In the genomic region with DNA sequence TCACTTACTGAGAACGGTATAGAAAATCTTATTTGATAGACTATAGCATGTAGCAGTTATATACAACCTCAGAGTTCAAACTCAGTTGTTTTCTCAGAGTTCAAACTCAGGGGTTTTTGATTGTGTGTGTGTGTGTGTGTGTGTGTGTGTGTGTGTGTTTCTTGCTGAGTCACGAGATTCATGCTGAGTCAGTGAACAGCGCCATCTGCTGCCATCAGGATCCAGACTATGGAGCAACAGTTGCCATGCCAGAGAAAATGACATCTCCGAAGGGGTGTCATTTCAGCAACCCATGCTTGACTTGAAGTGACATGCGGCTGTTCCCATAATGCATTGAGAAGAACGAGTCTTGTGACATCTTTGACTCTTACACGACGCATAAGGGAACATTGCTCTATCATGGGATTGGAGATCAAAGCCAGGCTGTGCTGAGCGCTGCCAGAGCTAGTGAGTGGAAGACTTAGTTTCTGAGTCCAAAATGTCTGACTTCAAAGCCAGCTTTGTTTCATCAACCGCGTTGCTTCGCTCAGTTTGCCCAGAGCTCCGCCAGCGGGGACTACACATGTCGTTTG, we compare ENCODE assay signal across 13 mouse cellular contexts. TPM values are rescaled to one million over a fixed set of nuclear protein-coding genes. Genes with fewer than 3 reads are reported as not detected.
DNase-seq lines count a peak whose midpoint lies in the region; ATAC-seq and TF ChIP-seq lines count a peak whose summit lies in the region.
"Had no signal": no experiment of that assay in that cellular context is flagged by ENCODE, and none has a peak within 500 bp of the region (broad histone marks: within the 10 kb centered on the region; RNA-seq: fewer than 3 reads in every experiment).

No protein-coding gene starts in this region.

- H3K27me3 ChIP-seq in heart, embryonic 12.5 days (replicated peaks), result no peaks in the 10 kb centered on the region
- H3K27me3 ChIP-seq in intestine, postnatal 0 days (replicated peaks; ENCODE audit: control insufficient read depth, insufficient read depth, low read length), result no peaks in the 10 kb centered on the region
- H3K27me3 ChIP-seq: limb, embryonic 15.5 days had no signal

- TF ChIP-seq CTCF in intestine, postnatal 0 days (IDR thresholded peaks at IDR 0.05; ENCODE audit: low read depth), result no peak

- H3K36me3 ChIP-seq in heart, embryonic 12.5 days, result no peaks in the 10 kb centered on the region
- no peaks in the 10 kb centered on the region for H3K36me3 ChIP-seq in intestine, postnatal 0 days (ENCODE audit: control insufficient read depth, insufficient read depth)
- H3K36me3 ChIP-seq: limb, embryonic 15.5 days had no signal

- H3K9ac ChIP-seq in heart, embryonic 12.5 days, result no peak overlapping the region
- H3K9ac ChIP-seq in intestine, postnatal 0 days (ENCODE audit: low read depth, low read length), result no peak overlapping the region
- H3K9ac ChIP-seq: limb, embryonic 15.5 days had no signal

- no peaks in the 10 kb centered on the region; the same call in 1 of the 2 replicates for H3K9me3 ChIP-seq in heart, embryonic 12.5 days (replicated peaks)
- no peaks in the 10 kb centered on the region; the same call in 1 of the 2 replicates for H3K9me3 ChIP-seq in intestine, postnatal 0 days (ENCODE audit: control insufficient read depth)
- H3K9me3 ChIP-seq: limb, embryonic 15.5 days had no signal

- peak; percentile 16 for DNase-seq in heart, adult 8-10 months (ENCODE audit: low spot score)
- peak; percentile 3 for DNase-seq in urinary bladder, postnatal 25 days (ENCODE audit: low spot score)
- DNase-seq in urinary bladder, postnatal 10 days (ENCODE audit: low spot score), result no peak
- DNase-seq in heart, postnatal 10 days, result peak; percentile 25 to 29
- no peak for DNase-seq in frontal cortex, postnatal 36 days (ENCODE audit: low spot score in 2 of 2)
- DNase-seq: adrenal gland, adult 2 months; B cell, adult 2 months; lung, postnatal 14 days had no signal

- no peaks in the 10 kb centered on the region for H3K4me1 ChIP-seq in heart, embryonic 12.5 days (replicated peaks)
- H3K4me1 ChIP-seq in intestine, postnatal 0 days (replicated peaks; ENCODE audit: control insufficient read depth, insufficient read depth, low read length), result no peaks in the 10 kb centered on the region
- H3K4me1 ChIP-seq: limb, embryonic 15.5 days had no signal

- no peak overlapping the region for H3K4me2 ChIP-seq in heart, embryonic 12.5 days
- no peak overlapping the region for H3K4me2 ChIP-seq in intestine, postnatal 0 days (replicated peaks; ENCODE audit: low read depth)
- H3K4me2 ChIP-seq: limb, embryonic 15.5 days had no signal

- no peak overlapping the region for H3K4me3 ChIP-seq in heart, embryonic 12.5 days
- H3K4me3 ChIP-seq in intestine, postnatal 0 days (ENCODE audit: low read depth, low read length), result no peak overlapping the region
- H3K4me3 ChIP-seq: limb, embryonic 15.5 days had no signal

- no peak for ATAC-seq in heart, embryonic 12.5 days (ENCODE audit: insufficient number of reproducible peaks, low FRiP score)
- no peak for ATAC-seq in intestine, postnatal 0 days
- ATAC-seq: forebrain, embryonic 14.5 days; hindbrain, postnatal 0 days had no signal

- no peak overlapping the region for H3K27ac ChIP-seq in heart, embryonic 12.5 days (ENCODE audit: poor library complexity, severe bottlenecking)
- no peak overlapping the region for H3K27ac ChIP-seq in intestine, postnatal 0 days (ENCODE audit: low read depth, low read length)
- H3K27ac ChIP-seq: hindbrain, postnatal 0 days; limb, embryonic 15.5 days had no signal

- WGBS in heart, embryonic 12.5 days, result 88% methylated on average over 15 of the region's 15 CpGs
- 90% methylated on average over 15 of the region's 15 CpGs for WGBS in intestine, postnatal 0 days

- intact Hi-C loops in heart, postnatal 10 days (cut with DNase I), result no loop called here

RNA-seq across cellular contexts. Expression of gene Tars, which starts 37.3 kb away (rescaled TPM):
- total RNA-seq in heart, adult 8-10 months (2022), result 10 to 100 TPM; 21.6 to 24.7 (median 24.0) TPM
- 45.0 and 46.6 TPM in 2 replicates for polyA plus RNA-seq in heart, embryonic 12.5 days (2016; fragmentation: Nextera tagmentation; extraction: Ambion mirVana)
- total RNA-seq in heart, postnatal 10 days (2021), result 10 to 100 TPM; 24.4 to 25.2 TPM
- polyA plus RNA-seq in intestine, postnatal 0 days (2015; fragmentation: Nextera tagmentation; extraction: Ambion mirVana), result 29.1 and 31.6 TPM in 2 replicates

Comparison
In these comparisons a context has a peak if more than half of its experiments do, and no peak if none do; other contexts are left out.
1. DNase-seq: peak in heart, adult 8-10 months (single experiment), urinary bladder, postnatal 25 days (single experiment) and heart, postnatal 10 days (2 of 2); none in urinary bladder, postnatal 10 days (single experiment) and frontal cortex, postnatal 36 days (0 of 2).